Mouse (Mus musculus): ENCODE data around the gene Soat1. TPM values are rescaled to one million over a fixed set of nuclear protein-coding genes. Genes with fewer than 3 reads are reported as not detected.
A peak's percentile ranks its signal among the peaks of the same experiment; 100 is the strongest.
"Not testable (repeated sequence)": the region's sequence is repeated elsewhere in the genome, so short reads cannot be mapped to it uniquely, and the experiment has no call there.

The Soat1 gene
- 26.3 and 29.4 TPM in 2 replicates for polyA plus RNA-seq (2016; fragmentation: Nextera tagmentation; extraction: Ambion mirVana)

DNA sequence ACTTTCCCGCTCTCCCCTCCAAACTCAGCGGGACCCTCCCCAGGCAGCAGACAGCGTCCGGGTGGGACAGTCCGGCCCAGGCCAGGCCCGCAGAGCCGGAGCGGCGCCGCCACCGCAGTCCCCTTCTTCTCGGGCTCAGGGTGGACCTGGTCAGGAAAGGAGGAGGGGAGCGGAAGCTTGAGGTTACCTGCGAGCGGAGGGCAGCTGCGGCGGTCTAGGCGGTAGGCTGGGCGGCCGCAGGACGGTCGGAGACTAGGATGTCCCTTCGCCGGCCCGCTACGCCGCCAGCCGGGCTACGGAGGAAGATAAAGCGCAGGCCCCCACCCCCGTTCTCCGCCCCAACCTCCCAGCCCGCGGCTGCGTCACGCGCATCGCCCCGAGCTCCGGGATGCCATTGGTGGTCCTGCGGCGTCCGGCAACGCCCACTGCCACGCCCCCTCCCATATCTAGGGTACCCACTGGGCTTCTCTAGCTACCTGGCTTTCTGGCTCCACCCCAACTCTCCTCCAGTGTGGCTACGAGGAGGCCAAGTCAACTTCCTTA, at the start of gene Soat1:
Soat1 (minus strand) TSS at position 371 of the 543 bp plus-strand sequence.
- peaks cover 5% of the 10 kb centered on the region; the same call in 1 of the 2 replicates for H3K27me3 ChIP-seq (ENCODE audit: low read depth, poor library complexity, severe bottlenecking)
- under 1% methylated on average over 45 of the region's 46 CpGs for WGBS
- DNase-seq (ENCODE audit: low spot score): peak; percentile 92
- peaks cover 7% of the 10 kb centered on the region for H3K36me3 ChIP-seq
- H3K4me1 ChIP-seq: peaks cover 46% of the 10 kb centered on the region
- peaks cover 3% of the 10 kb centered on the region; the same call in 1 of the 2 replicates for H3K9me3 ChIP-seq (replicated peaks)
- H3K4me3 ChIP-seq: peak within 1 kb of the TSS; percentile 87
- H3K27ac ChIP-seq (replicated peaks): peak within 1 kb of the TSS; percentile 94

DNA sequence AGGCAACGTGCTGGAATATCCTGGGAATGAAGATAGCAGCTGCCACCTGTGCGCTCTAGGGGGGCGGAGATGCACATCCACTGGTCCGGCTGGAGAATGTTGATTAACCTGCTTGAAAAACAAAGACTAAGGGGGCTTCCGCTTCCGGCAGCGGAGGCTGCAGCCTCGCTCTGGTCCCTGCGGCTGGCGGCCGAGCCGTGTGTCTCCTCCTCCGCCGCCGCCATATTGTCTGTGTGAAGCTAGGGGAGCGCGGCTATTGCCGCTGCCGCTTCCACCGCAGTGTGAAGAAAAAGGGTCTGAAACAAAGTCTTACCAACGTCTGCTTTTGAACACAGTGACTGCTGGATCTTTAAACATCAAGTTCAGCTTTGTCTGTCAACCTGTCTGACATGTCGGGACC, 49.7 kb upstream of the Soat1 start, which contains the start of gene Gm10031:
Gm10031 (plus strand) TSS at position 171 of the 400 bp plus-strand sequence.
- H3K4me3 ChIP-seq; H3K36me3 ChIP-seq; H3K4me1 ChIP-seq; DNase-seq (ENCODE audit: low spot score); H3K27me3 ChIP-seq (ENCODE audit: low read depth, poor library complexity, severe bottlenecking); H3K27ac ChIP-seq (replicated peaks); H3K9me3 ChIP-seq (replicated peaks): not testable (repeated sequence)
- 97% methylated on average over 22 of the region's 22 CpGs for WGBS

DNA sequence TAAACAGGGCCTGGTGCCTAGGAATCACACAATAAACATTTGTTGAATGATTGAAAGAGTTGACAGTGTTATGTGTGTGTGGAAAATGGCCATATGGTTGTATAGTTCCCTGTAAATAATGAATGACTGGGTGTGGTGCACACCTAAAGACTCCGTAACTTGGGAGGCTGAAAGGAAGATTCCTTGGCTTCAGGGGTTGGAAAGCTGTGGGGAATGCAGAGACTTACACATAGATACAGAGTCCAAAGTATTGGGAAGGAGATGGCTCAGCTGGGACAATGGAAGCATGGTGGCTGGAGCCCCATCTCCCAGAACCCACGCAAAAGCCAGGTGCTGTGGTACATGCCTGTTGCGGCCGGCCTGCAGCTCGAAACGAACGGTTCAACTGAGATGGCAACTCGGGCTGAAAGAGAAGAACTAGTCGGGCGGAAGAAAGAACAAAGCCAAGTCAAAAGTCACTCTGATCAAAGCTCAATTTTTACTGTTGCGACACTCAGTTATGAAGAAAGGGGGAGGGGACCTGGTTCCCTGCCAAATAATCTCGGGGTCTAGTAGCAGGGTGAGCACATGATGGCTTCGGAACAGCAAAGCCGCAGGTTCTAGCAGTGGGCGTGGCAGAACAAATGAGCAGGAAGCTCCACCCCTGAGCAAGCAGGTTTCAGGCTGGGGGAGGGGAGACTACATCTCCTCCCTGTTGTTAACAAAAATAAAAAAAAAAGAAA, 47.8 kb upstream of the Soat1 start:
- Histone ChIP-seq H3K36me3 (no peaks in the 10 kb centered on the region), H3K27ac (replicated peaks) (no peak overlapping the region), H3K4me3 (no peak overlapping the region), H3K9me3 (replicated peaks) (no peaks in the 10 kb centered on the region), H3K27me3 (ENCODE audit: low read depth, poor library complexity, severe bottlenecking) (no peaks in the 10 kb centered on the region), H3K4me1 (peaks cover 8% of the 10 kb centered on the region; the same call in 1 of the 2 replicates)
- DNase-seq (ENCODE audit: low spot score): no peak
- 69% methylated on average over 15 of the region's 15 CpGs for WGBS

DNA sequence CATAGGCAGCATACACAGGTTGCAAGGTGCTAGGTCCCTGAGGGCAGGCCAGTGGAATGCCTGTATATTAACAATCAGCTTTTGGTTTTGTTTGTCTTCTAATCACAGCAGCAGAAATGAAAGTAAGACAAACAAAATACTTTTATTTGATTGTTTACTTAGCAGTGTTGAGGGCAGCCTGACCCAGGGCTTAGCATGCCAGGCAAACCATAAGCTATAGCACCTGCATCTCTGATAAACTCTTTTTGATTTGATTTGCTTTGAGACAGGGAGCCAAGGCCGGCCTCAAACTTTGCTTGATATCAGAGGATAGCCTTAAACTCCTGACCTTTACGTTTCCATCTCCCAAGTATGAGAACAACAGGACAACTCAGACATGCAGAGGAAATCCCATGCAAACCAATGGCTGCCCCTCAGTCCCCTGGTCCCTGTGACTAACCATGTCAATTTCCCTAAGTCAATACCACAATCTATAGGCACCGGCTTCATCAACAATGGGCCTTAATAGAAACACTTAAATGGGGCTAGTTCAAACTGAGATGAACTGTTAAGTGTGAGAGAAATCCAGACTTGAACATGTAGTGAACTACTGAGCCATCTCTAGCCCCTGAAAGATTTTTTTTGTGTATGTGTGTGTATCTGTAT, 46.1 kb upstream of the Soat1 start:
- no peak overlapping the region for H3K4me3 ChIP-seq
- H3K4me1 ChIP-seq: peaks cover 8% of the 10 kb centered on the region; the same call in 1 of the 2 replicates
- no peak overlapping the region for H3K27ac ChIP-seq (replicated peaks)
- DNase-seq (ENCODE audit: low spot score): no peak
- H3K27me3 ChIP-seq (ENCODE audit: low read depth, poor library complexity, severe bottlenecking): no peaks in the 10 kb centered on the region
- H3K9me3 ChIP-seq (replicated peaks): no peaks in the 10 kb centered on the region
- no peaks in the 10 kb centered on the region for H3K36me3 ChIP-seq
- 80% methylated on average over 3 of the region's 3 CpGs for WGBS

DNA sequence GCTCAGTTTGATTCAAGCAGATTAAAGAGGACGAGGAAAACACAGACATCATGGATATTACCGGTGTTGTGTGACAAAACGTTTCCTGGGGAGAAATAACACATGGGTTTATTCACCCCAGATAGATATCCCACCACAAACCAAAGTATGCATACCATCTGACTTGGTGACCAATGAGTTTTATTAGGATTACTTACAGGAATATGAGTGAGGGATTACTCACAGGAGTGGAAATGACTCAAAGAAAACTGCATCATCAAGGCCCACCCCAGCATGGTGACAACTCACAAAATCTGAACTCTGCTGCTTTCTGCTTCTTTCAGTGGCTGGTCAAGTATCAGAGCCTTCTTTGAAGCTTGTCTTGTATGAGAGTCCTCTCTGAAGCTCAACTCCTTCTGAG, 33.6 kb upstream of the Soat1 start:
- Histone ChIP-seq H3K4me3 (no peak overlapping the region), H3K27me3 (ENCODE audit: low read depth, poor library complexity, severe bottlenecking) (no peaks in the 10 kb centered on the region), H3K9me3 (replicated peaks) (no peaks in the 10 kb centered on the region), H3K4me1 (no peaks in the 10 kb centered on the region), H3K27ac (replicated peaks) (no peak overlapping the region), H3K36me3 (no peaks in the 10 kb centered on the region)
- 87% methylated on average over 3 of the region's 3 CpGs for WGBS
- no peak for DNase-seq (ENCODE audit: low spot score)

DNA sequence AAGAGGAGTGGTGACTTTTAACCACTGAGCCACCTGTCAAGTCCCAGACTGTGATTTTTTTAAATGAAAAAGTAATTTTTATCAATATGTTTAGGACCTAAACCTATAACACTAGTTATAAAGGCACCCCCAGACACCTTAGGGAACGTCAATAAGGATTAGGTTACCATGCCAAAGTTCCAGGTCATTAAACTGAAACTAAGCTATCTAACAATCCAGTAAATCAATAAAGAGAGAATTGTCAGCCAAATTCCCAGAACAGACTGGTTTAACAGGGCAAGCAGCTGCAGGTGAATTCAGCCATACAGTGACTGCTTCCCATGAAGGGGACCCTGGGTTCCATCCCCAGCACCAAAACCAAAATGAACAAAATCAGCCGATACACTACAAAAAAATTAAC, 31.8 kb upstream of the Soat1 start:
- no peak overlapping the region for H3K4me3 ChIP-seq
- no peak for DNase-seq (ENCODE audit: low spot score)
- WGBS: 85% methylated on average over 2 of the region's 2 CpGs
- H3K27me3 ChIP-seq (ENCODE audit: low read depth, poor library complexity, severe bottlenecking): no peaks in the 10 kb centered on the region
- no peaks in the 10 kb centered on the region for H3K4me1 ChIP-seq
- no peaks in the 10 kb centered on the region for H3K9me3 ChIP-seq (replicated peaks)
- no peaks in the 10 kb centered on the region for H3K36me3 ChIP-seq
- H3K27ac ChIP-seq (replicated peaks): no peak overlapping the region

DNA sequence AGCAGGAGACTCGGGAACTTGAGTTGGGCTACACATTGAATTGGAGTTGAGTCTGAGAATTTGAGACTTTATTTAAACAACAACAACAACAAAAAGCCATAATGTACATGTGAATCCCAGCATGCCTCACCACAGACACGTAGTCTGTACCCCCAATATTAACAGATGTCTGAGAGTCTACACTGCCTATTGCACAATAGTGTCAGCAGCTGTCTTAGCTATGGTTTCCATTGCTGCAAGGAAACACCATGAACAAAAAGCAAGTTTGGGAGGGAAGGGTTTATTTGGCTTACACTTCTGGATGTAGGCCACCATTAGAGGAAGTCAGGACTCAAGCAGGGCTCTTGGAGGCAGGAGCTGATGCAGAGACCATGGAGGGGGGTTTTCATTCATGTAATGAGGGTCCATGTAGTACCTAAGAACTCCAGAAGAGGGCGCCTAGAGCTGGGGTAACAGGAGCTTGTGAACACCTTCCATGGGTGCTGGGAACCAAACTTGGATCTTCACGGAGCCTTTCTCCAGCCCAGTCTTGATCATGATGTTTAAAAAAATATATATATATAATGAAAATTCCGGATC, 30.9 kb upstream of the Soat1 start:
- Histone ChIP-seq H3K27me3 (ENCODE audit: low read depth, poor library complexity, severe bottlenecking) (no peaks in the 10 kb centered on the region), H3K36me3 (no peaks in the 10 kb centered on the region), H3K4me3 (no peak overlapping the region), H3K27ac (replicated peaks) (no peak overlapping the region), H3K9me3 (replicated peaks) (no peaks in the 10 kb centered on the region), H3K4me1 (no peaks in the 10 kb centered on the region)
- 74% methylated on average over 5 of the region's 5 CpGs for WGBS
- DNase-seq (ENCODE audit: low spot score): no peak

DNA sequence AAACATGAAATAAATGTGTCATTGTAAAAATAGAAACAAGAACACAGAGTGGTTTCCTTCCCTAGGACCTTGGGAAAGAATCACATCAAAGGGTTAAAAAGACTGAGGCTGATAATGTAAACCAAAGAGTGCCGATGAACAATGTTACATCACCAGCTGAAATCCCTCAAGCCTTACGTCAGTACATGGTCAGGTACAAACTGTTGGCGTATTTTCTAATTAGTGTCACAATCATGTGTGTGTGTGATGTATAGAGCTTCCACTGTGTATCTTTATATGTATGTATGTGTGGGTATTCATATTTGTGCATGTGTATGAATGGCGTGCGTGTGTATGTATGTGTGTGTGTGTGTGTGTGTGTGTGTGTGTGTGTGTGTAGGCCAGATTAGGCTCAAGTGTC, 22.8 kb upstream of the Soat1 start:
- H3K9me3 ChIP-seq (replicated peaks): no peaks in the 10 kb centered on the region
- WGBS: 94% methylated on average over 5 of the region's 5 CpGs
- DNase-seq (ENCODE audit: low spot score): no peak
- H3K27ac ChIP-seq (replicated peaks): no peak overlapping the region
- H3K27me3 ChIP-seq (ENCODE audit: low read depth, poor library complexity, severe bottlenecking): no peaks in the 10 kb centered on the region
- H3K36me3 ChIP-seq: no peaks in the 10 kb centered on the region
- H3K4me3 ChIP-seq: no peak overlapping the region
- H3K4me1 ChIP-seq: no peaks in the 10 kb centered on the region

DNA sequence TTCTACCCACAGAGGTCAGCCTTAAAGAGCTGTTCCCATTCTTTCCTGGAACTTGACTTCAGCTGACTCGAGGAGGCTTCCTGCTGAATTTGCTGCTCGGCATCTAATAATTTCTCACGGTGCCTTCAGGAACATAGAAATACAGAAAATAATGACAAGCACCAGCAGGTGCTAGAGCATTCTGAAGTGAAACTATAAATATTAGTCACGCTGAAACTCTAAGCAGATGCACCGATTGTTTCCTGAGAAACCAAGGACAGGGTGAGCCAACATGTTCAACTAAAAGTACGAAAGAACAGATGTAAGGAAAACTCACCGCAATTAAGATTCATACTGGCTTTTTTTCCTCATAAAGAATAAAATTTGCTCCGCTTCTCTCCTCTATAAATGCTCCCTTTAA, 20.9 kb upstream of the Soat1 start:
- H3K27ac ChIP-seq (replicated peaks): no peak overlapping the region
- no peaks in the 10 kb centered on the region for H3K36me3 ChIP-seq
- no peaks in the 10 kb centered on the region for H3K4me1 ChIP-seq
- no peaks in the 10 kb centered on the region for H3K27me3 ChIP-seq (ENCODE audit: low read depth, poor library complexity, severe bottlenecking)
- WGBS: 89% methylated on average over 8 of the region's 8 CpGs
- H3K4me3 ChIP-seq: no peak overlapping the region
- no peaks in the 10 kb centered on the region for H3K9me3 ChIP-seq (replicated peaks)
- DNase-seq (ENCODE audit: low spot score): no peak

DNA sequence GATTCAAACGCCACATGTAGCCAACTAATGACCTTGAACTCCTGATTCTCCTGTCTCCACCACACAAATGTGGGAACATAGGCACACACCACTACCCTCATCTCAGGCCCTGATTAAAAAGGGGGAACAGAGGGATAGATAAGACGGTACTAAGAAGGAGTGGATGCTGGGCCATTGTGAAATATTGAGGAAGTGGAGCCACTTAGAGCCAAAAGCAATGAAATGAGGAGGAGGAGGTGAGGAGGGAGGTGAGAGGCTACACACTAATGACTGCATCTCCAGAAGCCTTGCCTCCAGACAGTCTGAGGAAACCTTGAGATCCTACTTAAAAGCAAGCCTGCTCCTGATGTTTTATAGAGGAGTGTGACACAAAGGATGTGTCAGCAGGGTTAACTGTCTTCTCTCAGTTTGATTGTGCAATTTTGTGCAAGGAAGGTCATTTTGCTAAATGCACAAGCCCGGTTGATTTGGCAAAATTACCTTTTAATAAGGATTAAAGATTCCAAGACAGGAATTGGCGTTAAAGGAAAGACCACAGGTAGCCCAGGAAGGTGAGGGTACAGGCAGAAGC, 17.2 kb upstream of the Soat1 start:
- H3K9me3 ChIP-seq (replicated peaks): no peaks in the 10 kb centered on the region
- 83% methylated on average over 4 of the region's 4 CpGs for WGBS
- no peaks in the 10 kb centered on the region for H3K36me3 ChIP-seq
- no peaks in the 10 kb centered on the region for H3K27me3 ChIP-seq (ENCODE audit: low read depth, poor library complexity, severe bottlenecking)
- no peaks in the 10 kb centered on the region for H3K4me1 ChIP-seq
- H3K27ac ChIP-seq (replicated peaks): no peak overlapping the region
- H3K4me3 ChIP-seq: no peak overlapping the region
- no peak for DNase-seq (ENCODE audit: low spot score)

DNA sequence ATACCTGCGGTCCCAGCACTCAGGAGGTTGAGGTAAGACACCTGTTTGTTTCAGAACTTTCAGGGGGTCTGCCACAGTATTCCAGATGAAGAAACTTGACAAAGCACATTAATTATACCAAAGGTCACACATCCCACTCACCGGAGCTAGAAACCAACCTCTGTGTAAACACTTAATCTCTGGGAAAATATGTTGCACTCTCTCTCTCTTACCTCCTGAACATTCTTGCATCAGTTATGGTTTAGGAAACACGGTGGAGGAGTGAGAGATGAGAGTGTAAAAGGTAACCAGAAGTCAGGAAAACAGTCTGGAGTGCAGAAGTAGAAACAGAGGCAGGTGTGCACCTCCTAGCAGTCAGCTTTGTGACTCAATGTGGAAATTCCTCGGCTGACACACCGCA, 13.9 kb upstream of the Soat1 start:
- H3K4me3 ChIP-seq: no peak overlapping the region
- no peaks in the 10 kb centered on the region for H3K27me3 ChIP-seq (ENCODE audit: low read depth, poor library complexity, severe bottlenecking)
- H3K9me3 ChIP-seq (replicated peaks): no peaks in the 10 kb centered on the region
- no peaks in the 10 kb centered on the region for H3K36me3 ChIP-seq
- H3K27ac ChIP-seq (replicated peaks): no peak overlapping the region
- no peaks in the 10 kb centered on the region for H3K4me1 ChIP-seq
- 94% methylated on average over 5 of the region's 5 CpGs for WGBS
- no peak for DNase-seq (ENCODE audit: low spot score)

DNA sequence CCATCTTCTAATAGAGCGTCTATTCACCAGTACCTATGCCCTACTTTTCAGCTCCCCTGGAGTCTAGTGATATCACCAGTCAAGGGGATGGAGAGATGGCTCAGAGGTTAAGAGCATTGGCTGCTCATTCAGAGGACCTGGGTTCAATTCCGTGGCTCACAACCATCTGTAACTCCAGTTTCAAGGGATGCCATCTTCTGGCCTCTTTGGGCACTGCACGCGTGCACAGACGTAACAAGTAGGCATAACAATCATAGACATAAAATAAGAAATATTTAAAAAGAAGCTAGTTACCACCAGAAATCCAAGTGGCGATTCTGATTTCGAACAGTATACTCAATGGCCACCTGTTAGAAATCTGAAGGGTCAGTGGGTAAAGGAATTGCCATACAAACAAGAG, 13.4 kb upstream of the Soat1 start:
- H3K4me3 ChIP-seq: no peak overlapping the region
- no peaks in the 10 kb centered on the region for H3K9me3 ChIP-seq (replicated peaks)
- H3K27ac ChIP-seq (replicated peaks): no peak overlapping the region
- 90% methylated on average over 7 of the region's 7 CpGs for WGBS
- no peaks in the 10 kb centered on the region for H3K4me1 ChIP-seq
- no peaks in the 10 kb centered on the region for H3K36me3 ChIP-seq
- no peak for DNase-seq (ENCODE audit: low spot score)
- H3K27me3 ChIP-seq (ENCODE audit: low read depth, poor library complexity, severe bottlenecking): no peaks in the 10 kb centered on the region

All from midbrain, embryonic 10.5 days (tissue).